Mouse (Mus musculus) liver, embryonic 11.5 days (tissue): ENCODE data around the gene Olfr1188. TPM values are rescaled to one million over a fixed set of nuclear protein-coding genes. Genes with fewer than 3 reads are reported as not detected.
"Not testable (repeated sequence)": the region's sequence is repeated elsewhere in the genome, so short reads cannot be mapped to it uniquely, and the experiment has no call there.

Experiments used
- ATAC-seq: fragments of 200-750 bp; cut with Nextera tagmentation; replicated peaks from 2 replicates; pipeline ENCODE4 v1.8.0; 2017; ENCODE audit warnings: moderate number of reproducible peaks, mild to moderate bottlenecking, moderate TSS enrichment, moderate library complexity; ENCODE audit not compliant: low FRiP score
- DNase-seq: peaks from one replicate; pipeline ENCODE4 v3.0.0-alpha.2; 2017; ENCODE audit warnings: low spot score
- H3K27ac ChIP-seq: fragments of 300-500 bp; sonication (generic); 2 replicates; pipeline ENCODE4 v1.5.1; 2014; ENCODE audit warnings: mild to moderate bottlenecking, low read depth, low read length, control low read depth
- H3K27me3 ChIP-seq: fragments of 300-500 bp; sonication (generic); replicated peaks from 2 replicates; pipeline ENCODE4 v1.6.1; 2014; ENCODE audit warnings: low read length, mixed read lengths; ENCODE audit not compliant: control insufficient read depth, insufficient read depth
- H3K36me3 ChIP-seq: fragments of 300-500 bp; sonication (generic); 2 replicates; pipeline ENCODE4 v1.6.1; 2014; ENCODE audit warnings: mild to moderate bottlenecking, low read length, moderate library complexity, mixed read lengths; ENCODE audit not compliant: control insufficient read depth, insufficient read depth
- H3K4me1 ChIP-seq: fragments of 300-500 bp; sonication (generic); replicated peaks from 2 replicates; pipeline ENCODE4 v1.6.1; 2014; ENCODE audit warnings: low read length, mixed read lengths; ENCODE audit not compliant: control insufficient read depth, insufficient read depth
- H3K4me2 ChIP-seq: fragments of 300-500 bp; sonication (generic); 2 replicates; pipeline ENCODE4 v1.6.1; 2014; ENCODE audit warnings: mild to moderate bottlenecking, control low read depth, moderate library complexity
- H3K4me3 ChIP-seq: fragments of 300-500 bp; sonication (generic); 2 replicates; pipeline ENCODE4 v1.5.1; 2014; ENCODE audit warnings: low read depth, low read length, control low read depth
- H3K9ac ChIP-seq: fragments of 300-500 bp; sonication (generic); 2 replicates; pipeline ENCODE4 v1.6.1; 2014; ENCODE audit warnings: low read depth, low read length, control low read depth
- H3K9me3 ChIP-seq: fragments of 300-500 bp; sonication (generic); 2 replicates; pipeline ENCODE4 v1.6.1; 2016; ENCODE audit warnings: low read length, inconsistent platforms, mixed read lengths; ENCODE audit not compliant: control insufficient read depth
- WGBS: fragments of 180-500 bp; shearing (Covaris S2); extraction: QIAGEN DNeasy Blood & Tissue Kit; methylation state at CpG from one replicate; pipeline ENCODE4 v1.1.7; 2014; 5-methylcytosine and 5-hydroxymethylcytosine counted together
- polyA plus RNA-seq: library from polyadenylated mRNA; unstranded; fragments of >200 nt; fragmentation: Nextera tagmentation; extraction: Ambion mirVana; gene quantifications from 2 replicates; pipeline ENCODE4 v1.2.1, GENCODE M21; 2014

Olfr1188 gene
- not detected in 2 replicates for polyA plus RNA-seq

DNA sequence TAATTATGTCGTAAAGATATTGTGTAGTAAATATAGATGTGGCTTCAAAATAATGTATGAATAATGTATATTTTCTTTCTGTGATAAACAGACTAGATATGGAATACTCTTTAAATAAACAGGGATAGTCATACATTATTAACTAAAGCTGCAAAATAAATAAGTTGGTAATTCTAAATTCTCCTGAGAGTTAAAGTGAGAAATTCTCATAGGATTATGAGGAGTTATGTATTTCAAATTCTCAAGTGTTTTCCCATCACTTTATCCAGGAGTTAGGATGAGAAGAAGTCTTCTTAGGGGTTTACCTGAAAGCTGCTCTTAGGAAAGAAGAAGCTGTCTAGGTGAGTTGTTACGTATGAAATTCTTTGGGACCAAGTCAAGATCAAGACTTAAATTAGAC is at the start of gene Olfr1188:
Gene Olfr1188, plus strand, starts transcription at position 301 of the 400 bp plus-strand sequence.
- Histone ChIP-seq H3K27ac (no peak within 1 kb of the TSS), H3K4me3 (no peak within 1 kb of the TSS), H3K9me3 (no peaks in the 10 kb centered on the region), H3K36me3 (no peaks in the 10 kb centered on the region), H3K27me3 (no peaks in the 10 kb centered on the region), H3K4me1 (no peaks in the 10 kb centered on the region), H3K4me2 (no peak within 1 kb of the TSS), H3K9ac (no peak within 1 kb of the TSS)
- ATAC-seq (no peak), DNase-seq (no peak)
- WGBS, result 81% methylated on average over 2 of the region's 2 CpGs

DNA sequence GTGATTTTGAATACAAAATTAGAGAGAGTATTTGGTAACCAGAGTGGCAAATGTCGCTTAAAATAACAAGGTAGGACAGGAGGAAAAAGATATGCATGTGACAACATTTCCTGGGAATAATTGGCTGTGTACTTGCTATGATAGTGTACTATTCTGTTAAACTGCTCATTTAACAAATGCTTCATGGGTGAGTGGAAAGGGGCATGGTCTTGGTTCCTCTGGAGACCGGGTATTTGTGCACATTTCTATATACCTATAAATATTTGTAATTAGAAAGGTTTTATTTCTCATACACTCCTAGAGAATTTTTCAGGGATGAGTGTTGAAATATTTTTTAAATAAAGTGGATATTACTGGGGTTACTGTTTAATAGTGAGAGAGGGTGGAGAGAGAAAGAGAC is 38.5 kb upstream of the Olfr1188 start, which contains the start of gene Olfr1186:
Gene Olfr1186, plus strand, starts transcription at position 301 of the 400 bp plus-strand sequence.
- no peak within 1 kb of the TSS for H3K27ac ChIP-seq
- WGBS, result 78% methylated on average over 2 of the region's 2 CpGs
- no peak within 1 kb of the TSS for H3K4me2 ChIP-seq
- no peak for ATAC-seq
- no peaks in the 10 kb centered on the region for H3K4me1 ChIP-seq
- no peaks in the 10 kb centered on the region for H3K27me3 ChIP-seq
- no peak within 1 kb of the TSS for H3K9ac ChIP-seq
- H3K4me3 ChIP-seq, result no peak within 1 kb of the TSS
- H3K9me3 ChIP-seq, result no peaks in the 10 kb centered on the region
- no peaks in the 10 kb centered on the region for H3K36me3 ChIP-seq
- DNase-seq, result no peak

DNA sequence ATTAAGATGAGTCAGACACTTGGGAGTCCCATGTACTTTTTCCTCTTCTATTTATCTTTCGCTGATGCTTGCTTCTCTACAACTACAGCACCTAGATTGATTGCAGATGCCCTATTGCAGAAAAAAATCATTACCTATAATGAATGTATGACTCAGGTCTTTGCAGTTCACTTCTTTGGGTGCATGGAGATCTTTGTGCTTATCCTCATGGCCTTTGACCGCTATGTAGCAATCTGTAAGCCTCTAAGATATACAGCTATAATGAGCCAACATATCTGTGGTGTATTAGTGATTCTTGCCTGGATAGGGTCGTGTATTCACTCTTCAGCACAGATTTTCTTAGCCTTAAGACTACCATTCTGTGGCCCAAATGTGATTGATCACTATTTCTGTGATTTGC is 31.0 kb upstream of the Olfr1188 start:
- DNase-seq (no peak), ATAC-seq (no peak)
- H3K9me3 ChIP-seq, result no peaks in the 10 kb centered on the region
- H3K27ac ChIP-seq, result no peak overlapping the region
- 70% methylated on average over 3 of the region's 3 CpGs for WGBS
- no peaks in the 10 kb centered on the region for H3K36me3 ChIP-seq
- no peak overlapping the region for H3K4me2 ChIP-seq
- no peaks in the 10 kb centered on the region for H3K4me1 ChIP-seq
- no peak overlapping the region for H3K4me3 ChIP-seq
- H3K9ac ChIP-seq, result no peak overlapping the region
- H3K27me3 ChIP-seq, result no peaks in the 10 kb centered on the region

DNA sequence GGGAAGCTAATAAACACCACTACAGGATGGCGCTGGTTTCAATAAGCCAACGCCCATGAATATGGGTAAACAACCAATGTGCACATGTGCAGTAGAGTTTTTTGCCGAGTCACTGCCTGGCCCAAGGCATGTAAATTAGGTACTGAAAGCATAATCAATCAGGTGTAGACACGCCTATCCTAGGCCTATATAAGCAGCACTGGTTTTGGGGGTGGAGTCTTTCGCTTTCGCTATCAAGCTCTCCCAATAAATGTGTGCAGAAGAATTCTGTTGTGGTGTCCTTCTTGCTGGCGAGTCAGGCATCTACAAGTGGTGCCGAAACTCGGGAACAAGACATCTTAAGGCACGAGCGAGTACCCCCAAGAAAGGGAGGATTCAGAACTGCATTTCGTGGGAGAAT is 16.0 kb downstream of the Olfr1188 start:
- not testable (repeated sequence) for H3K4me3 ChIP-seq, ATAC-seq, H3K27me3 ChIP-seq, H3K4me2 ChIP-seq, H3K9ac ChIP-seq, H3K9me3 ChIP-seq, H3K27ac ChIP-seq, H3K36me3 ChIP-seq, H3K4me1 ChIP-seq, DNase-seq
- 87% methylated on average over 12 of the region's 12 CpGs for WGBS

DNA sequence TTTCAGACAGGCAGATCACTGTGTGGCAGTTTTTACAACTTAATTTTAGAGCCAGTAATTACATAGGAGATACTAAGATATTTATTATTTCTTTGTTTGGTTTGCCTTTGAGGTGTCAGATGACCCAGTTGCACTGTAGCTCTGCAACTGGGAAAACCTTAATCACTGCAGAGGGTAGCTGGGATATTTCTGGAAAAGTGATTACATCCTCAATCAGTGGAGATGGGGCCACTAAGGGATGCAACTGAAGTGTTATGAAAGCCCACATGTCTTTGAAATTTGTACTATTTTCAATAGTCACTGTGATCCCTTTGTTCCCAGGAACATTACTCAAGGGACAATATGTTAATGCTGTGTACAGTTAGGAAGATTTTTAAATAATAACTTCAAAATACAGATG is 29.4 kb downstream of the Olfr1188 start, which contains the start of gene Olfr1189:
Gene Olfr1189, plus strand, starts transcription at position 301 of the 400 bp plus-strand sequence.
- no peak within 1 kb of the TSS for H3K4me3 ChIP-seq
- DNase-seq, result no peak
- H3K27ac ChIP-seq, result no peak within 1 kb of the TSS
- no peaks in the 10 kb centered on the region for H3K36me3 ChIP-seq
- H3K4me1 ChIP-seq, result no peaks in the 10 kb centered on the region
- H3K9ac ChIP-seq, result no peak within 1 kb of the TSS
- H3K27me3 ChIP-seq, result no peaks in the 10 kb centered on the region
- no peak within 1 kb of the TSS for H3K4me2 ChIP-seq
- no peaks in the 10 kb centered on the region for H3K9me3 ChIP-seq
- no peak for ATAC-seq

Other genes with a start within 250 kb of the Olfr1188 start
- gene Olfr1174-ps, start 241.8 kb upstream of the Olfr1188 start, polyA plus RNA-seq, result not detected in 2 replicates
- gene Olfr1175-ps, start 229.7 kb upstream of the Olfr1188 start, polyA plus RNA-seq, result not detected in 2 replicates
- not detected in 2 replicates for gene Olfr1176, start 220.2 kb upstream of the Olfr1188 start, polyA plus RNA-seq
- not detected in 2 replicates for gene Olfr1177-ps, start 210.4 kb upstream of the Olfr1188 start, polyA plus RNA-seq
- gene Olfr1178, start 169.9 kb upstream of the Olfr1188 start, polyA plus RNA-seq, result not detected in 2 replicates
- not detected in 2 replicates for gene Olfr1179, start 150.5 kb upstream of the Olfr1188 start, polyA plus RNA-seq
- gene Olfr1180, start 137.8 kb upstream of the Olfr1188 start, polyA plus RNA-seq, result not detected in 2 replicates
- gene Olfr1181, start 130.8 kb upstream of the Olfr1188 start, polyA plus RNA-seq, result not detected in 2 replicates
- gene Gm13757, start 107.8 kb upstream of the Olfr1188 start, polyA plus RNA-seq, result not detected in 2 replicates
- not detected in 2 replicates for gene Olfr1183, start 102.1 kb upstream of the Olfr1188 start, polyA plus RNA-seq
- gene Olfr1184, start 73.3 kb upstream of the Olfr1188 start, polyA plus RNA-seq, result not detected in 2 replicates
- not detected in 2 replicates for gene Olfr1185-ps1, start 63.6 kb upstream of the Olfr1188 start, polyA plus RNA-seq
- gene Olfr1186, start 38.4 kb upstream of the Olfr1188 start, polyA plus RNA-seq, result not detected in 2 replicates
- gene Olfr1189, start 29.5 kb downstream of the Olfr1188 start, polyA plus RNA-seq, result not detected in 2 replicates
- gene Olfr1191-ps1, start 83.6 kb downstream of the Olfr1188 start, polyA plus RNA-seq, result not detected in 2 replicates
- gene Olfr1192-ps1, start 91.6 kb downstream of the Olfr1188 start, polyA plus RNA-seq, result not detected in 2 replicates
- gene Olfr1193, start 118.7 kb downstream of the Olfr1188 start, polyA plus RNA-seq, result not detected in 2 replicates
- gene Olfr1195, start 132.3 kb downstream of the Olfr1188 start, polyA plus RNA-seq, result not detected in 2 replicates
- gene Olfr1196, start 147.7 kb downstream of the Olfr1188 start, polyA plus RNA-seq, result not detected in 2 replicates
- gene Olfr1197, start 175.4 kb downstream of the Olfr1188 start, polyA plus RNA-seq, result not detected in 2 replicates
- not detected in 2 replicates for gene Olfr1198, start 194.4 kb downstream of the Olfr1188 start, polyA plus RNA-seq
- not detected in 2 replicates for gene Olfr1199, start 203.5 kb downstream of the Olfr1188 start, polyA plus RNA-seq
- gene Olfr1200, start 213.6 kb downstream of the Olfr1188 start, polyA plus RNA-seq, result not detected in 2 replicates
- not detected in 2 replicates for gene Olfr1201, start 236.1 kb downstream of the Olfr1188 start, polyA plus RNA-seq